Mouse (Mus musculus) gastrocnemius, postnatal 36 days (tissue): ENCODE measurements around the gene Trnp1. TPM values are rescaled to one million over a fixed set of nuclear protein-coding genes. Genes with fewer than 3 reads are reported as not detected.

Source experiments
- DNase-seq, 2 experiments: peaks; one replicate each; pipeline ENCODE4 v3.0.0; 2022
- intact Hi-C: fragments of 180-260 bp; cut with DNase I; formaldehyde crosslinking; loops from one replicate; pipeline ENCODE4 v1.15.1; 2025
- total RNA-seq, 2 experiments: library from RNA; stranded (reverse); gene quantifications; 2 replicates each; pipeline ENCODE4 v1.2.3; 2021

The Trnp1 gene
- total RNA-seq, 2 experiments from 2014 or later: 0.56 to 0.81 TPM

DNA sequence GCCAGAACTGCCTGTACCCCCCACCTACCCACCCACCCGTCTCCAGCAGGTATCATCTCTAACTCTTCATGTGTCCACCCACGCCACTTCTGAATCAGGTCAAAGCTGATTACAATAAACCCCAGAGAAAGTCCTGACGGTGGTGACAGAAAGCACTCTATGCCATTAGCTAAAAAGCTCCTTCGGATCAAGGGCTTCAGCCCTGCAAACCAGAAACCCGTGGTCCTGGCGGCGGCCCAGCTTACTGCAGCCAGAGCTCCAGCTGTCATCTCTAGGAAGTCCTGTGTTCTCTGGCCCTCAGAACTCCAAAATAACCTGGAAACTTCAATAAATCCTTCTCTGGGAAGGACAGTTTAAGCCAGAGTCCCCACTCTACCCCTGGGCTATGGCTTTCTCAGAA is 2.6 kb downstream of the Trnp1 start:
- DNase-seq: no peak
- intact Hi-C loops: no loop called here

DNA sequence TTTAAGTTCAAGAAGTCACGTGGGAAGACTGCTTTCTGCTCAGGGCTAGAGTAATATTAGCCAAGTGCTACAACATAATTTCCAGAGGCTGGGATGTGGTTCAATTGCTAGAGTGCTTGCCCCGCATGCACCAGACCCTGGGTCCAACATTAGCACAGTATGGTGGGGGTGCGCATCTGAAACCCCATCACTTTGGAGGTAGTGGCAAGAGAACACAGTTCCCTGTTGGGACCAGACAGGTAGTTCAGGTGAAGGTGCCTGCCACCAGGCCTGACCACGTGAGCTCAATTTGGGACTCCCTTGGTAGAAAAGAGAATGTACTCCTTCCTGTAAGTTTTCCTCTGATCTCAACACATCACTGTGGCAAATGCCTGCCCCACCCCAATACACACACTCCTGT is 3.5 kb downstream of the Trnp1 start:
- DNase-seq: no peak
- intact Hi-C loops: loop anchor here (1.0 kb wide), 1 partner anchor 16 kb away; no protein-coding TSS in a partner anchor

DNA sequence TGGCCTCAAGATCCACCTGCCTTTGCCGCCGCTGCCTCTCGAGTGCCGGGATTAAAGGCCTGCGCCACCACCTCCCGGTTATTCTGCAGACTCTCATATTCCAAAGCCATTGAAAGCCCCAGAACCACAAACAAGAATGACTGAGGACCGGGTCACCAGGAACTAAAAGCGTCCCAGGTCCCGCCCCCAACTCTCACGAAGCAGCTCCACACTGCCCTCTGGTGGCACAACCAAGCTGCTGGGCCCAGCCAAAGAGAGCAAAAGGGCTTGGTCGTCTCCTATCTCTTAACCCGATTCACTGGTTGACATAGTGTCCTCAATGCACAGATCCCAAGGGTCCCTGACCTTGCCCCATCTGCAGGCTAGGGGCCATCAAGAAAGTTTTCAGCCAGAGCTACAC is 3.9 kb downstream of the Trnp1 start:
- intact Hi-C loops: loop anchor here (1.0 kb wide), 1 partner anchor 15 kb away; no protein-coding TSS in a partner anchor
- DNase-seq: peak; percentile 88 to 89

DNA sequence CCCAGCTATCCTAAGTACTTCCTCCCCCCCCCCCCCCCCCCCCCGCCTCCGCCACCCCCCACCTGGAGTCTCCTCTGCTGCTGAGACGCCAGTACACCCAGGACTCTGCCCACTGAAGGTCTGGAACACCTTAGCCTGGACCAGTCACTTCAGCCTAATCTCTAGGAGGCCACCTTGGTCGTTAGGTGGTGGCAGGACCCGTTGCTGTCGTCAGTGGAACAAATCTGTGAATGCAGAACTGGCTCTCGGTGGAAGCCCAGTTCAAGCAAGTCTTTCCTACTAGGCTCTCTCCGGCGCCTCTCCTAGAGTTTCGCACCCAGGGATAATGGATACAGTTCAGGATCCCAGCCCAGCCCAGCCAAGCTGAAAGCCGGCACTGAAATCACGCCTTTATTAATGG is 4.5 kb downstream of the Trnp1 start:
- DNase-seq: no peak
- intact Hi-C loops: loop anchor here (1.0 kb wide), 1 partner anchor 15 kb away; no protein-coding TSS in a partner anchor

DNA sequence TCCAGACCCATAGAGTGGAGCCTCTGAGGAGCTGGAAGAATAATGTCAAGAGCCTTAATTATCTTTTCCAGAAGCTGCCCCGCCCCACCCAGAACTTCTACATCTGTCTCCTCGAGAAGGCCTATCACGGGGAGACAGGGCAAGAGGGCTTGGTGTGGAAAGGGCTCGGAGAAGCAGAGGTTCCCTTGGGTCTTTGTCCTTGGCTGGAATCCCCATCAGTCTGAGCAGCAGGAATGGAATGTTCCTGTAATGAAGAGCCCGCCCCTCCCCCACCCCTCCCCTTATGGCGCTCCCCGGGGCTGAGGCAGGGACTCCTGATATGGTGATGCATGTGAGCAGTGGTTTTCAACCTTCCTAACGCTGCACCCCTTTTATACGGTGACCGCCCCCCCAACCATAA is 6.5 kb downstream of the Trnp1 start:
- peak in 1 of 2 experiments; percentile 72 for DNase-seq
- intact Hi-C loops: no loop called here

DNA sequence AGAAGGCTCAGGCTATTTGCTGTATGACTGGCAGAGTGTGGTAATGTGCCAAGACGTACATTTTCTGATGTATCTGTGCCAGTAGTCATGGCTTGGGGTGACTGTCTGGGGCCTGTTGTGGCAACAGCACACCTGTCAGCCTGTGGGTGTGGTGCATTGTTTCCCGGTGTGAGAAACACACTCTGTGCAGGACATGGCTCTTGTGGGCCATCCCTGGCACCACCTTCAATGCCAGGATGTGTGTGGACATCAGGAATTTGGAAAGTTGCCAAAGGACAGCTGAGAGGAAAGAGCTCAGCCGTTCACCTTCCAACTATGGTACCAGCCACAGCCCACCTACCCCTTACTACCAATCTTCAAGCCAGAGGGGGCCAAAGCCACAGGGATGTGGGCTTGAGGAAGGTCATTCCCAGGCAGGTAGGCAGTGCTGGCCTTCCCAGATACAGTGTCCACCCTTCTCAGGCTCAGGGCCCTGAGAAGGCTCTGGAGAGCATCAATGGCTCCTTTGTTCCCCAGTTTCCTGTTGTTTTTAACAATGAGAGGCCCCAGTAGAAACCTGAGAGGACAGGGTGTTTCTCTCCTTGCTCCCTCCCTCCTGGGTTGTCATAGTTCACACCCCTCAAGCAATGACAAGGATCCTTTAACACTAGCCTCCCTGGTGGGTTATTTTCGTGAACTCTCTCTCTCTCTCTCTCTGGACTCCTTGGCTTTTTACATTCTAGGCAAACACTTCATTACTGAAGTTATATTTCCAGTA is 8.7 kb downstream of the Trnp1 start:
- no peak for DNase-seq
- intact Hi-C loops: no loop called here

DNA sequence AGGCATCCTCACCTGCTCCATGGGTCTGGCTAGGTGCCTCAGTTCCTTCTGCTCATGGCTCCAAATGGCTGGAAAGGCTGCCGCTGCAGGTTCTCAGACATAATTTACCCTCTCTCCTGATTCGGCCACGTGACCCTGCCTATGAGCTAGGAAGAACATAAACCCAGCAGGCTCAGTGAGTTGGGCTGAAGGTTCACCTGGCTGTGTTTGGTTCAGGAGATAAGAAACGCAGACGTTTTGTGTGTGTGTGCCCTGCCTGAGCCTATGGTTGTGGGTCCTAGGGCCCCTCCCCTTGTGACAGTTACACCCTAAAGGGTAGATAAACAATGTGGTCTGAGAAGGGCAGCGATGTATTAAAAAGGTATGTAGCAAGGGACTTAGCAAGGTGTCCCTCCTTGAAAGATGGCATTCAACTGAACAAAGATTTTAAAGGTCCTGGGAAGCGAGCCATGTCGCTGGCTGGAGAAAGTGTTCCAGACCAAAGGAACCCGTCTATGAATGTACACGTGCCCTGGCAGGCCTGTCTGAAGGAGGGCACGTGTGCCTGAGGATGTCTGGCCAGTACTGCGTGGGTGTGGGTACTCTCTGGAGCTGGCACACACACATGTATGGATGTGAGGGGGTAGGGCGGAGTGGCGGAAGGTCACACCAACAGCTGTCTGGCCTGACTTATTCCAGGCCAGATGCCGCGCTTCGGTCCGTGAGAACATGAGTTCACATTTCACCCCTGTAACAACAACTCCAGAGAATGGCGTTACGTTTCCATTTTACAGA is 9.5 kb downstream of the Trnp1 start:
- no peak for DNase-seq
- intact Hi-C loops: no loop called here

DNA sequence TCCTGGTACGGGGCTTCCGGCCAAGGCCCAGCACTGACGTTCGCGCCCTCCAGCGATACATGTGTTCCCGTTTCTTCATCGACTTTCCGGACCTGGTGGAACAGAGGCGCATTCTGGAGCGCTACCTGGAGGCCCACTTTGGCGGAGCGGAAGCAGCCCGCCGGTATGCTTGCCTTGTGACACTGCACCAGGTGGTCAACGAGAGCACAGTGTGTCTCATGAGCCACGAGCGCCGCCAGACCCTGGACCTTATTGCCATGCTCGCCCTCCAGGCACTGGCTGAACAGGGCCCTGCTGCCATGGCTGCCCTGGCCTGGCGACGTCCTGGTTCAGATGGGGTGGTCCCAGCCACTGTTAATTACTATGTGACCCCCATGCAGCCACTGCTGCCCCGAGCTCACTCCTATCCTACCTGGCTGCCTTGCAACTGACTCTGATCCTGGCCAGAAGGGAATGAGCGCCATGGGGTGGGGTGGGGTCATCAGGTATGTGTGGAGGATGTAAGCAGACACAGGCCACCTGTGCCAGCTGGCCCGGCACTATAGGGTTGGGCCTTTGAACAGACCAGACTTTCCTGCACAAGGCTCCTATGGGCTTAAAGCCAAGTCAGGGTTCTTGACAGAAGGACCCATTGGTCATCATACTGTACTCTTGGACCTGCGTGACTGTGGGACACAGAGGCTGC is 11.5 kb downstream of the Trnp1 start:
- intact Hi-C loops: no loop called here
- no peak for DNase-seq

DNA sequence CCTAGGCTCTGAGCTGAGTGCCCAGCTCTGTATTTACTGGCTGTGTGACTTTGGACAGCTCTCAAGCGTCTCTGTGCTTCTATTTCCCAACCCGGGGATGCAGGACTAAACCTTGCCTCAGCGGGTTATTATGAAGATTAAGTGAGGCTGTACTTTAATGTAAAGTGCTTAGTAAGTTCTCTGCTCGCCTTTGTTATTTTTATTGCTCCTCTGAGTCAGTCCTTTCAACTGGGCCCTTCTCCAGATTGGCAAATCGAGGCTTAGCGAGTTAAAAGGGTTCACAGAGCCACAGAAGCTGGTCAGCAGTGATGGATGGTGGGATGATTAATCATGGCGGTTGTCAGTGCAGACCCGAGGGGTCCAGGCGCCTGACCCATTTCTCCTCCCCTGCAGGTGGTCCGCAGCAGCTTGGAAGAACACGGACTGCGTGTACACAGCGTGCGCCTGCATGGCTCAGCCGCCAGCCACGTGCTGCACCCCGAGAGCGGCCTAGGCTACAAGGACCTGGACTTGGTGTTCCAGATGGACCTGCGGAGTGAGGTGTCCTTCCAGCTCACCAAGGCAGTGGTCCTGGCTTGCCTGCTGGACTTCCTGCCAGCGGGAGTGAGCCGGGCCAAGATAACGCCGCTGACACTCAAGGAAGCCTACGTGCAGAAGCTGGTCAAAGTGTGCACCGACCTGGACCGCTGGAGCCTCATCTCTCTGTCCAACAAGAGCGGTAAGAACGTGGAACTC is 12.5 kb downstream of the Trnp1 start:
- DNase-seq: no peak
- intact Hi-C loops: no loop called here

DNA sequence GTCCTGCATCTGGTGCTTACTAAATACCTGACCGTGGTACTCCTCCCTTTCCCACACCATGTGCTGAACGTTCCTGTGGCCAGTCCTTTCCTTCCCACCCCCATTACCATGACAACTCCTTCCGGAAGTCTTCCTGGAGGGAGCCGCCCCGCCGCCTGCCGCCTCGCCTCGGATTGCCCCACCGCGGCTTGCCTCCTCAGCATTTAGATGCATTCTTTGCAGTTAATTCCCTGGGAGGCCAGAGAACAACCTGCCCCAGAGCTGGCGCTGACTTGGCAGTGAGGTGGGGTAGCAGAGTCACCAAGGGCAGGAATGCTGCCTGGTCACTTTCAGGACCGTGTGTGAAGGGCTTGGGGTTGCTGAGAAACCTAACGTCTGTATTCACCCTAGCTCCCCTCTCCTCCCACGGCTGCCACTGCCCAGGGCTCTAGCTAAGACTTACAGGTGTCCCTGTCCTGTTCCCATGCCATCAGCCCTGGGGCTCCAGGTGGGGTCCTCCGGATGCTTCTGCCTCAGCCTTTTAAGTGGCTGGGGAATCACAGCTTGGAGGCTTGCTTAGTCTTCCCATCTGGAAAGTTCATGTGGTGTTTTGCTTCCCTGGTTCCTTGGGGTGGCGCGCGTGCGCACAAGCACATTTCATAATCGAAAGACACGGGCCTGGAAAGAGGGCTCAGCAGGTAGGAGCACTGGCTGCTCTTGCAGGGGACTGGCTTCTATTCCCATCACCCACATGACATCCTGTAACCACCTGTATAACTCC is 13.9 kb downstream of the Trnp1 start:
- DNase-seq: peak in 1 of 2 experiments; percentile 42
- intact Hi-C loops: no loop called here

DNA sequence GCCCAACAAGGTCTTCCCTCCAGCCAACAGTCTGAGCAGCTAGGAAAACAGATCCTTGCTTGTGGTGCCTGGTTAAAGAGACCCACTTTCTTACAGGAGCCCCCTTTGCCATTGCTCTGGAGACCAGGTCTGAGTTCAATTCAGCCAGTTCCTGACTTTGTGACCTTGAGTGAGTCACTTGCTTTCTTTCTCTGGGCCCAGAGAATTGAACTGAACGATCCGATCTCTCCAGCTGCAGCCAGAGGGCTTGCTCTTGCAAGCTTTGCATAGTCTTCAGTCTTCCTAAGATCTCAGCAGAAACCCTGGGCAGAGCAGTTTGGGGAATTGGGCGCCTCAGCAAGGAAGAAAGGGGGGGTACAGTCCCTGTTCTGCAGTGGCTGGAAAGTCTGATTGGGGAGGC is 15.9 kb downstream of the Trnp1 start:
- intact Hi-C loops: no loop called here
- DNase-seq: no peak

DNA sequence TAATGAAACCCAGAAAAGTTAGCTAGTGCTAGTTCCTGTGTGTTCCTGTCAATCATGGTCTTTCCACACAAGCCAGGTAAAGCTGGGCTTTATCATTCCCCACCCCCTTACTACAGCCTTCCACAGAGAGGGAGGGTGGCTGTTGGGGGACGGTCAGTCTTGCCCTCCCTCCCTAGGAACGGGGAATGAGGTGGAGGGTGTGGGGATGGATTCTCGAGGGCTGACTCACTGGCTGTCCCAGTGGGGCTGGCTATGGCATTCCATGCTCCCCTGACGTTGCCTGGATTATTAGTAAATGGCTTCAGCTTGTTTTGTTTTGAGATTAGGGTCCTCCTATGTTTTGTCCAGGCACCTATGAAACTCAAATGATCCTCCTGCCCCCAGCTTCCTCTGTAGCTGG is 16.9 kb downstream of the Trnp1 start:
- intact Hi-C loops: no loop called here
- no peak for DNase-seq

DNA sequence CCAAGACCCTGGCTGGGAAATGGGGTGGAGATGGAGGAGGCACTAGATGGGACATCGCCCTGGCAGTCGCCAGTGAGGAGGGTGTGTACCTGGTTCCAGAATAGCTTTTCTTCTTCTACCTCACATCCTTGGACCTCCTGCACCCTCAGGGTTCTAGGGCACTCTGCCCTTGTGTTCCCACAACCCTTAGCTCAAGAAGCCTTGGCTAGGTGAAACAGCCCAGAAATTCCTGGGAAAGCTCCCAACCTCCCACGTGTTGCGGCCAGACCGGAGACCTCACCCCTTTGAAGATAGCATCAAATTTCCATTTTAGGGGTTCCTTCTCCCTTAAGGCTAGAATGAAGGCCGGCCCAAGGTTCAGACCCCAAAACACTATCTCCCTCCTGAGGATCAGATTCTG is 17.6 kb downstream of the Trnp1 start:
- intact Hi-C loops: no loop called here

DNA sequence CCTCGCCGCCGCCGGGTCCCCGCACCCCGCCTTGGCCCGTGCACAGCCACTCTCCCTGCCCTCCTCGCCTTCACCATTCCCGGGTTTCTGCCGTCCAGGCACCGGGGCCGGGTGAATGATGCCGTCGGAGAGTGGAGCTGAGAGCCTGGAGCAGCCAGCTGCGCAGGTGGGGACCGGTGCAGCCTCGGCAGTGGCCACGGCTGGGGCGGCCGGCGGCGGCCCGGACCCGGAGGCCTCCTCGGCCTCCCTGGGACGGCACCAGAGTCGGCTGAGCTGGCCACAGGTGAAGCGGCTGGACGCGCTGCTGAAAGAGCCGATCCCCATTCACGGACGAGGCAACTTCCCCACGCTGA is 18.2 kb downstream of the Trnp1 start:
- DNase-seq: no peak
- intact Hi-C loops: no loop called here

More for the DNA sequence above, 17.6 kb downstream of the Trnp1 start:
- DNase-seq: no peak

DNA sequence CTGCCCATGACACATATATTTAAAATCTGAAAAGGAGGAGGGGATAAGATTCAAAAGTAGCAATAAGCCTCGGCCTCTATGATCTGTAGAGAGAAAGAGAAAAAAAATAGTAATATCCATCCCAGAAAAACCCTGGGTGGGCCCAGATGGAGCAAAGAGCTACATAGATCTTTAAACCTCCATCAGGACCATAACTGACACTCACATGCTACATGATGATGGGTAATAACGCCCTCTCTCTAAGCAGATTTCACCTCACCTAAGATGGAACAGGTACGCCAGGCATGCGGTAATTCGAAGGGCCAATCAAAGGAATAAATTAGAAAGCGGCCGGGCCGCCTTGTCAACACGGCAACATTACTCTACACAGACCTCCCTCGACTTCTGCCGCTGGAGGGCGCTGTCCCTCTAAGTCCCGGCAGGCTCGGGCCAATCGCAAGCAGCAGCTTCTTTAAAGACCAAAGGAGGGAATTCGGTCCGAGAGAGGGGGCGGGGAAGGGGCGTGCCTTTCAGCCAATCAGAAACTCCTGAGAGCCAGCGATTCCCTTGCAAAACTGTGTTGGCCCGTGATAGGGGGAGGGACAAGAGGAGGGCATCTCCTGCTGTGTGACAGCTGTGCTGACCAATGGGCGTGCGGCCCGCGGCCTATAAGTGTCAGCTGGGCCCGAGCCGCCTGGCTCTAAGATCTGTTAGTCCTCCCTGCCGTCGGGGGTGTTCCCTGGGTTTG is 18.7 kb downstream of the Trnp1 start, which contains the start of gene Tent5b:
Tent5b (plus strand) TSS at position 675 of the 727 bp plus-strand sequence.
- DNase-seq: peak; percentile 97 to 99
- intact Hi-C loops: loop anchor here (1.0 to 5.0 kb wide), 2 partner anchors 15 to 33 kb away; no protein-coding TSS in a partner anchor

DNA sequence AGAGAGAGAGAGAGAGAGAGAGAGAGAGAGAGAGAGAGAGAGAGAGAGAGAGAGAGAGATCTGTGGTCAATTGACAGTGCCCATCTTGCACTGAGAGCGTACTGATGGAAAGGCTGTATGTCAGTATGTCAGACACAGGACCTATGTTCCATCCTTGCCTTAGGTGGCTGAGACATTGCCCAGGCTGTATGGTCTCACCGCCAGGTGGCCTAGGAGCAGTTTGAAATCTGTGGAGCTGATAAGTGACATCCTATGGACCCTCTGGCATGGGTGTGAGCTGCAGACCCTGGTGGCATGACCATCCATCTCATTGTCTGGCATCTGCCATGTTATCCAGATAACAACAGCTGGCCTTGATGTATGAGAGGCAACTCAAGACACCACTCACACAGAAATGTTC is 24.5 kb downstream of the Trnp1 start:
- intact Hi-C loops: no loop called here
- no peak for DNase-seq

DNA sequence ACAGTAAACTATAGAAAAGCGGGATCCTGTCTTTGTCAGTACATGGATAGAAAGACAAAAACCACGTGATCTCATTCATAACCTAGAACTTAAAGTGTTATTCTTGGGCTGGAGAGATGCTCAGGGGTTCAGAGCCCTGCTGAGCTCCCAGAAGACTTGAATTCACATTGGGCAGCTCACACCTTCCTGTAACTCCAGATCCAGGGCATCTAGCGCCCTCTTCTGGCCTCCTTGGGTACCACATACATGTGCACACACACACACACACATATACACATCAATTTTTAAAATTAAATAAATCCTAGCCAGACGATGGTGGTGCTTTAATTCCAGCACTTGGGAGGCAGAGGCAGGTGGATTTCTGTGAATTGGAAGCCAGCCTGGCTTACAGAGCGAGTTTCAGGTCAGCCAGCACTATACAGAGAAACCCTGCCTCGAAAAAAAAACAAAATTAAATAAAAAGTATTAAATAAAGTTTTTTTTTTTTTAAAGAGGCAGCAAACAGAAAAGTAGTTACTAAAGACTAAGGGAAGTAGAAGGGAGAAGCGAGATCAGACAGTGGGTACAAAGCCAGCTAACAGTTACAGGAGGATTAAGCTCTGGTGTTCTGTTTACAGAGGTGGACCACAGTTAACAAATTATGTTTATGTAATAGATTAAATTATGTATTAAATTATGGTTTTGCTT is 27.1 kb downstream of the Trnp1 start:
- DNase-seq: no peak
- intact Hi-C loops: no loop called here

DNA sequence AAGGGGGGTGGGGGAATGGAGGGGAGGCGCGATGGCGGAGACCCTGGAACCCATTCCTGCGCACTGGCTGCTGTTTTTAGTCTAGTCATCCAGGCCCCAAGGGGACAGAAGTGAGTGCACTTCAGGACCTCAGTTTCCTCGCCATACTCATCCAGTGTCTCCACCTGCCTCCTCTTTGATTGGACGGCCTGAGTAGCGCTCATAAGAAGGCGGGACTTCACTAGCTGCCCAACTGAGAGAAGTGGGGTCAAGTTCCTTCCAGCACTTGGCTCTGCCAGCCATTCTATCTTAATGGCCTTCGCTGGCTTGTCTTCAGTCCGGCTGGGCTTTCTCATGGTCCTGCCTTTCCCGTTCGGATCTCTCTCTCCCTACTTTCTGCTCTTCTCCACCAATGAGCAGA is 29.2 kb downstream of the Trnp1 start:
- DNase-seq: no peak
- intact Hi-C loops: no loop called here

DNA sequence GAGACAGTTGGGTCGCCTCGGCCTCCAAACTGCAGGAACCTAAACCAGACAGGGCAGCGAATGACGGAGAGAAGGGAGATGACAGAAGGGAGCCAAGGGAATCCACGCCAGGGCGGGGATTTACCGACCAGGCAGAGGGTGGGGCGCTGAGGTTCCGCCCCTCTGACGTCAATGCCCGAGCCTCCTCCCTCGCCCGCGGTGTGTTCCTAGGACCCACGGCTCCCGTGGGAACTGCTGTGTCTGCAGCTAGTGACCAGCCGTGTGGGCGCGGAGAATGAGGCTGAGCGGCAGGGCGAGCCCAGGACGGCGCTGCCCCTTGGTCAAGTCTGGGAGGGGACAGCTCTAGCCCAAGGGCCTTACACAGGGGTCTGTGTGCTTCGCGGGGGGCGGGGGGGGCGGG is 30.3 kb downstream of the Trnp1 start:
- intact Hi-C loops: no loop called here
- DNase-seq: peak; percentile 75 to 83
